Mouse (Mus musculus): ENCODE results near the gene B3galnt2. TPM values are rescaled to one million over a fixed set of nuclear protein-coding genes. Genes with fewer than 3 reads are reported as not detected.

Gene B3galnt2
- polyA plus RNA-seq, 1 experiment from 2014 or later = 9.7 TPM

DNA sequence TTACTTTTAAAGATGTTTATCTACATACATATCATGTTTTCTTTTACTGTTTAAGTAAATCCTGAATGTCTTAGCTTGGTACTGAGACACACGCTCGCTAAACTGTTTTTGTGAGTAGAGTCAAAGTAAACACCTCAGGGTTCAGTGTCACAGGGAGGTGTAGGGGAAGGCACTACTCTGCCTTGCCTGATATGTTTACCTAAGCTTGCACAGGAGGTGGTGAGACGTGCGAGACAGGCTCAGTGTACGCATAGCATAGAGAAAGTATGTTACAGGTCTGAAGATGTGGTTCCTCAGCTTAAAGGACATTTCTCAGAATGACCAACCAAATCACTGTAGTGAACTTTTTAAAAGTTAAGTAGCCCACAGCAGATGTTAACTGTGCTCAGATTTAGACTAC lies 43.2 kb downstream of the B3galnt2 start:
- Histone ChIP-seq H3K9ac (replicated peaks) (no peak overlapping the region), H3K9me3 (ENCODE audit: low read length) (no peaks in the 10 kb centered on the region), H3K27me3 (ENCODE audit: insufficient read depth, low read length) (no peaks in the 10 kb centered on the region), H3K4me1 (ENCODE audit: insufficient read depth) (peaks cover 3% of the 10 kb centered on the region; the same call in 1 of the 2 replicates), H3K4me2 (ENCODE audit: low read depth, low read length) (no peak overlapping the region), H3K36me3 (replicated peaks; ENCODE audit: insufficient read depth, low read length) (peaks cover 84% of the 10 kb centered on the region), H3K4me3 (ENCODE audit: low read depth, low read length) (no peak overlapping the region), H3K27ac (ENCODE audit: low read depth) (peak overlapping the region; percentile 39; the same call in 1 of the 2 replicates)
- ATAC-seq (no peak), DNase-seq (no peak)
- TF ChIP-seq CTCF (IDR thresholded peaks at IDR 0.05; ENCODE audit: low read depth) (no peak), EP300 (IDR thresholded peaks at IDR 0.05; ENCODE audit: low read depth) (no peak)
- WGBS (ENCODE audit: insufficient replicate concordance) = 73% methylated on average over 5 of the region's 5 CpGs

DNA sequence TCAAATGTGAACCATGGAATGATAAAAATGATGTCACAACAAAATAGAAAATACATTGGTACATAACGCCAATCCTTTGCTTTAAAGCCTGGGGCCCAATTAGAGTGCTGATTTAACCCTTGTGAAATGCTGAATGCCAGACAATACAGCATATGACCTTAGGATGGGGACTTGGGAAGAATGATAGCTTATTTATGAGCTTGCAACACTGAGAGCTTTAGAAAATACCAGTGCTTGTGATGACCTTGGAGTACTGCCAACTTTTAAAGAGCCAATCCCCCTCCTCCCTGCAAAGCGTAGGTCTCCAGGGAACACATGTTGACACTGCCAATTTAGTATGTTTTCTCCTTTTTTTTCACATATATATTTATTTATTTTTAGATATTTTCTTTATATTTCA lies 48.4 kb downstream of the B3galnt2 start:
- no peaks in the 10 kb centered on the region for H3K27me3 ChIP-seq (ENCODE audit: insufficient read depth, low read length)
- peaks cover 76% of the 10 kb centered on the region for H3K36me3 ChIP-seq (replicated peaks; ENCODE audit: insufficient read depth, low read length)
- WGBS (ENCODE audit: insufficient replicate concordance) = 64% methylated on average over 2 of the region's 2 CpGs
- DNase-seq = no peak
- no peak overlapping the region for H3K27ac ChIP-seq (ENCODE audit: low read depth)
- no peak overlapping the region for H3K9ac ChIP-seq (replicated peaks)
- ATAC-seq = no peak
- no peak overlapping the region for H3K4me2 ChIP-seq (ENCODE audit: low read depth, low read length)
- no peaks in the 10 kb centered on the region for H3K9me3 ChIP-seq (ENCODE audit: low read length)
- H3K4me3 ChIP-seq (ENCODE audit: low read depth, low read length) = no peak overlapping the region
- H3K4me1 ChIP-seq (ENCODE audit: insufficient read depth) = peaks cover 3% of the 10 kb centered on the region; the same call in 1 of the 2 replicates
- TF ChIP-seq EP300 (IDR thresholded peaks at IDR 0.05; ENCODE audit: low read depth) (no peak), CTCF (IDR thresholded peaks at IDR 0.05; ENCODE audit: low read depth) (no peak)

DNA sequence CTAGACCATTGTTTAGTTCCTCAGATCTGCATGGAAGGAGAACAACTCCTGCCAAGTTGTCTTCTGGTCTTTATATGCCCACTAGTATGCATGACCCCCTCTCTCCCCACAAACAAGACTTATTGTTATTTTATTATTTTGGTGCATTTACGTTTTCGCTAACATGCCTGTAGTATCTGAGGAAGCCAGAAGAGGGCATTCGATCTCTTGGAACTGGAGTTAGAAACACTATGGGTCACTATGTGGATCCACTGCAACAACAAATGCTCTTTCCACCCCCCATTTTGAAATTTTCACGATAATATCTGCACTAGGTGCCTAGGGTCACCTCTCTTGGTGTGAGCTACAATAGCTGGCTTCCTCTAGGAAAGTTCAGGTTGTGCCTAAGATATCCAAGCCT lies 49.8 kb downstream of the B3galnt2 start:
- Histone ChIP-seq H3K27ac (ENCODE audit: low read depth) (no peak overlapping the region), H3K9ac (replicated peaks) (no peak overlapping the region), H3K27me3 (ENCODE audit: insufficient read depth, low read length) (no peaks in the 10 kb centered on the region), H3K36me3 (replicated peaks; ENCODE audit: insufficient read depth, low read length) (peaks cover 67% of the 10 kb centered on the region), H3K9me3 (ENCODE audit: low read length) (no peaks in the 10 kb centered on the region), H3K4me1 (ENCODE audit: insufficient read depth) (no peaks in the 10 kb centered on the region), H3K4me2 (ENCODE audit: low read depth, low read length) (no peak overlapping the region), H3K4me3 (ENCODE audit: low read depth, low read length) (no peak overlapping the region)
- TF ChIP-seq EP300 (IDR thresholded peaks at IDR 0.05; ENCODE audit: low read depth) (no peak), CTCF (IDR thresholded peaks at IDR 0.05; ENCODE audit: low read depth) (peak; percentile 59)
- ATAC-seq (no peak), DNase-seq (no peak)
- 72% methylated on average over 4 of the region's 4 CpGs for whole genome bisulfite sequencing (ENCODE audit: insufficient replicate concordance)

DNA sequence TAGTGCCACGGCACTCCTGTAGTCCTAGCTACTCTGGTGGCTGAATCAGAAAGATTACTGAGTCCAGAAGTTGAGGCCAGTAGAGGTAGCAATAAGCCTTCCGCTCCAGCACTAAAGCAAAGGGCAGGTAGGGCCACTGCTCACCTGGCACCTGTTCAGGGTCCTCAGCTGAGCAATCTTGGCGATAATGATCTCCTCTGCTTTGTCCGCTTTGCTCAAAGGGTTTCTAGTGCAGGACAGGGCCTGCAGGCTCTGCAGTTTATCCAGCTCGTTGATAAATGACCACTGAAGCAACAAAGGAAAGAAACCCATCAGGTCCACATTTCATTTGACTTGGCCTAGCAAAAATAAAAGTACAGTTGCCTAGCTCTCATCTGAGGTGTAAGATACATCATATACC lies 50.7 kb downstream of the B3galnt2 start:
- no peak overlapping the region for H3K27ac ChIP-seq (ENCODE audit: low read depth)

DNA sequence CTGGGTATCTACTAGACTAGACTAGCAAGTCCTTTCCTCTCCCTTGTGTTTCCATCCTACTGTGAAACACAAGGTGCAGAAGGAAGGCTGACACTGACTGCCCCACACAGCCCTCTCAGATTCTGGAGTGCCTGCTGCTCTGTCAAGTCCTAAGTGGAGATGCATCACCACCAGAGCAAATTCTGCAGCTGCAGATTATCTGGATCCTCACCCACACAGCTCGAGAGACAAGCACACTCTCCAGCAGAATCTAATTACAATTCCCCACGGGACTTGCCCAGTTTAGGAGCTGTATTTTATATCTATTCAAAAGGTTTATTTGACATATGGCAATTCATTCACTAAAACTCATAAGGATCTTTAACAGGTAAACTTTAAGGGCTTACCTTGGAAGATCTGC lies 51.8 kb downstream of the B3galnt2 start:
- ATAC-seq (no peak), DNase-seq (no peak)
- no peak overlapping the region for H3K4me2 ChIP-seq (ENCODE audit: low read depth, low read length)
- no peaks in the 10 kb centered on the region for H3K27me3 ChIP-seq (ENCODE audit: insufficient read depth, low read length)
- H3K27ac ChIP-seq (ENCODE audit: low read depth) = no peak overlapping the region
- H3K36me3 ChIP-seq (replicated peaks; ENCODE audit: insufficient read depth, low read length) = peaks cover 60% of the 10 kb centered on the region
- no peaks in the 10 kb centered on the region for H3K9me3 ChIP-seq (ENCODE audit: low read length)
- H3K4me3 ChIP-seq (ENCODE audit: low read depth, low read length) = no peak overlapping the region
- no peaks in the 10 kb centered on the region for H3K4me1 ChIP-seq (ENCODE audit: insufficient read depth)
- no peak for TF ChIP-seq CTCF (IDR thresholded peaks at IDR 0.05; ENCODE audit: low read depth)
- TF ChIP-seq EP300 (IDR thresholded peaks at IDR 0.05; ENCODE audit: low read depth) = no peak
- no peak overlapping the region for H3K9ac ChIP-seq (replicated peaks)
- 66% methylated on average over 2 of the region's 2 CpGs for WGBS (ENCODE audit: insufficient replicate concordance)

More for the DNA sequence above, 50.7 kb downstream of the B3galnt2 start:
- Histone ChIP-seq H3K4me3 (ENCODE audit: low read depth, low read length) (no peak overlapping the region), H3K27me3 (ENCODE audit: insufficient read depth, low read length) (no peaks in the 10 kb centered on the region), H3K36me3 (replicated peaks; ENCODE audit: insufficient read depth, low read length) (peaks cover 63% of the 10 kb centered on the region), H3K4me2 (ENCODE audit: low read depth, low read length) (no peak overlapping the region), H3K9ac (replicated peaks) (no peak overlapping the region), H3K9me3 (ENCODE audit: low read length) (no peaks in the 10 kb centered on the region), H3K4me1 (ENCODE audit: insufficient read depth) (no peaks in the 10 kb centered on the region)
- DNase-seq (no peak), ATAC-seq (no peak)
- TF ChIP-seq EP300 (IDR thresholded peaks at IDR 0.05; ENCODE audit: low read depth) = no peak
- no peak for TF ChIP-seq CTCF (IDR thresholded peaks at IDR 0.05; ENCODE audit: low read depth)
- 88% methylated on average over 5 of the region's 5 CpGs for WGBS (ENCODE audit: insufficient replicate concordance)

DNA sequence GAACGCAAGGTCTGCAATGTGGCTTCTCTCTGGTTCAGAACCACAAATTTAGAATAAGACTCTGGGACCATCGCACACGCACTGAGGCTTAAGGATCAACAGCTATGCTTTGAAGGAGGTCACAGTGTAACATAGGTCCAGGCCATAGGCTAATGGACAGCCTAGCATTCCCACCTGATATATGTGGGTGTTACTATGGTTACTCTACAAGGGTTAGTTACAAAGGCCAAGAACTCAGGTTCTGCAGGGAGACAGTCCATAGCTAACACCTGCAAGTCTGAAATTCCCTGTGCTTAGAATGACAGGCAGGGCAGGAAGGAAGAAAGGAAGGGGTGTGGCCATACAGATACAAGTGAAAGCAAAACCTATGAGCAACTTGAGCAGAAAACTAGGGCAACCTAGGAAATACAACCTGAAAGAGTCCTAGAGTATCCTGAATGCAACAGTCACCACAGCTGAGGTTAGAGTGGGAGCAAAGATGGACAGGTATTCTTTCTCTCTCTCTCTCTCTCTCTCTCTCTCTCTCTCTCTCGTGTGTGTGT lies 57.3 kb downstream of the B3galnt2 start:
- no peaks in the 10 kb centered on the region for H3K4me1 ChIP-seq (ENCODE audit: insufficient read depth)
- no peak for DNase-seq
- ATAC-seq = no peak
- no peaks in the 10 kb centered on the region for H3K9me3 ChIP-seq (ENCODE audit: low read length)
- no peak overlapping the region for H3K9ac ChIP-seq (replicated peaks)
- no peak for TF ChIP-seq CTCF (IDR thresholded peaks at IDR 0.05; ENCODE audit: low read depth)
- TF ChIP-seq EP300 (IDR thresholded peaks at IDR 0.05; ENCODE audit: low read depth) = no peak
- no peak overlapping the region for H3K4me3 ChIP-seq (ENCODE audit: low read depth, low read length)
- H3K4me2 ChIP-seq (ENCODE audit: low read depth, low read length) = no peak overlapping the region
- H3K27me3 ChIP-seq (ENCODE audit: insufficient read depth, low read length) = no peaks in the 10 kb centered on the region
- 84% methylated on average over 4 of the region's 4 CpGs for WGBS (ENCODE audit: insufficient replicate concordance)
- no peak overlapping the region for H3K27ac ChIP-seq (ENCODE audit: low read depth)
- H3K36me3 ChIP-seq (replicated peaks; ENCODE audit: insufficient read depth, low read length) = peaks cover 41% of the 10 kb centered on the region
